Mouse (Mus musculus) skeletal muscle tissue, adult 2 months (tissue): ENCODE data around the gene Rexo2.
A peak's percentile ranks its signal among the peaks of the same experiment; 100 is the strongest.
"Not testable (repeated sequence)": the region's sequence is repeated elsewhere in the genome, so short reads cannot be mapped to it uniquely, and the experiment has no call there.

Source experiments
- DNase-seq: peaks from one replicate; pipeline ENCODE4 v3.0.0-alpha.2; 2012; ENCODE audit warnings: low read depth, low spot score

The Rexo2 gene

DNA sequence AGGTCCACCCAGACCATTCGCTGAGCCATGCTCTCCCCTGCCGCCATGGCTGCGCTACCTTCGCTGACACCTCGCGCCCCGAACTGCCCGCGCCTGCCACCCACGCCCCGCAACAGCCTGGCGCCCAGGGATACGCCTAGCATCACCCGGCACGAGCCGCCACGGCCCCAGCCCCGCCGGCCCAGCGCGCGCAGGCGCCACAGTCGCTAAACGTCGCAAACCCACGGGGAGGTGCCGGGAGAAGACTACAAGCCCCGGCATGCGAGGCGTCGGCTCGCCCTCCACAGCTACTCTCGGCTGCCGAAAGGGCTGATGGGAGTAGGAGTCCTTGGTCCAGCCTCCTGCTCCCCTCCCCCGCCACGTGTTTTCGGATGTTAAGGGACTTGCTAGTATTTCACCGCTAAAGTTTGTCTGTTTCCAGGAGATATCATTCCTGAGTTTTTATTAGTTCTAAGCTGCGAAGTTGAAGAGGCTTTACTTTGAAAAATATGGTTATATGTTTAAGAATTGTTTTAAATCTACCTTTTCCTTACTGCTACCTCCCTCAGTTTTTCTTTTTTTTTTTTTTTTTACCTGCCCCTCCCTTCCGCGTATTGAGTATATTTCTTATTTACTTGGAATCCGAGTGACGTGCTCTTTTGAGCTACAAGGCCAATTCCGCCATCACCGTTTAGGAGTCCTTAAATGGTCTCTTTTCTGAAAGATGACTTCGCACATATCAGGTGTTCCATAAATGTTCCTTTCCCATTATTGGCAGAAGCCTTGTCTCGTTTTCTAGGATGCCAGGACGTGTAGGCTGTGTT, at the start of gene Rexo2:
Gene Rexo2 (minus strand): TSS at position 213 of the 803 bp plus-strand sequence.
- DNase-seq, result peak; percentile 91

DNA sequence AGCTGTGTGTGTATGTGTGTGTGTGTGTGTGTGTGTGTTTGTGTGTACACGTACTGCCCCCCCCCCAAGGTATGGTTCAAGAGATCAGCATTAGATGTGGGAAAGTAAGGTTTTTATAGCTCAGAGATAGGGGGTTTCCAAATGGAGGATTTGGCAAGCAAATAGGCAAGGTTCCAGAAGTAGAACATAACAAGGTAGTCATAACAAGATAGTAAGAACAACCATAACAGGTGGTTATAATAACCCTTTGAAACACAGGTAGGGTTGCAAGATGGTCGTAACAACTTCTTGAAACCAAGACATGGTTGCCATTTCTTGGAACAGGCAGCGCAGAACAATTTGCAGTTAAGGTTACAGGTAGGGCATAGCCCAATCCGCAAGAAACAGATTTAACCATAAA, 46.1 kb upstream of the Rexo2 start:
- DNase-seq, result no peak

DNA sequence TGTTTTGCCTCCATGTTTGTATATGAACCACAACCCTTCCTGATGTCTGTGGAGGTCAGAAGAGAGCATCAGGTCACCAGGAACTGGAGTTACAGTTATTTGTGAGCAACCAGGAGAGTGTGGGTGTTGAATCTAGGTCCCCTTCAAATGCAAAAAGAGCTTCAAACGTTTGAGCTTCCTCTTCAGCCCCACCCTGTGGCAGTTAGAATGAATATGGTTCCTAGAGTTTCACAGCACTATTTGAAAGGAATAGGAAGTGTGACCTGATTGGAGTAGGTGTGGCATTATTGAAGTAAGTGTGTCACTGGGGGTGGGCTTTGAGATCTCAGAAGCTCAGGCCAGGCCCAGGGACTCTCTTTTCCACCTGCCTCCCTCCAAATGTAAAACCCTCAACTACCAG, 45.1 kb upstream of the Rexo2 start:
- DNase-seq, result no peak

DNA sequence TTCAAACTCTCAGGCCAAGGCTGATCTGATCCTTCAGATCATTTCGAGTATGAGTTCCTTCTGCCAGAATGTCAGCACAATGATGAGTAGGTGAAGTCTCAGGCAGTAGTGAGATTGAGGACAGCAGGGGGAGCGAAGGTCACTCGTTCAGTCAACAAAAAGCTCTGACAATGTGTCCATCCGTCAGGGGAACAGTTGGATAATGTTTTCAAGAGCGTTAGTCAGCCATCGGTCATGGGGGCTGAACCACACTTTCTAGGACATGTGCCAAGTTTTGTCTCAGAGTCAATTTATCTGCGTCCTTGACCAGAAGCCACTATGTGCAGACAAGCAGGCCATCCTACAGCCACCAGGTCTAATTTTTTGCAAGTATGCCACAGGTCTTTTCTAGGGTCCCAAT, 40.0 kb upstream of the Rexo2 start:
- not testable (repeated sequence) for DNase-seq

DNA sequence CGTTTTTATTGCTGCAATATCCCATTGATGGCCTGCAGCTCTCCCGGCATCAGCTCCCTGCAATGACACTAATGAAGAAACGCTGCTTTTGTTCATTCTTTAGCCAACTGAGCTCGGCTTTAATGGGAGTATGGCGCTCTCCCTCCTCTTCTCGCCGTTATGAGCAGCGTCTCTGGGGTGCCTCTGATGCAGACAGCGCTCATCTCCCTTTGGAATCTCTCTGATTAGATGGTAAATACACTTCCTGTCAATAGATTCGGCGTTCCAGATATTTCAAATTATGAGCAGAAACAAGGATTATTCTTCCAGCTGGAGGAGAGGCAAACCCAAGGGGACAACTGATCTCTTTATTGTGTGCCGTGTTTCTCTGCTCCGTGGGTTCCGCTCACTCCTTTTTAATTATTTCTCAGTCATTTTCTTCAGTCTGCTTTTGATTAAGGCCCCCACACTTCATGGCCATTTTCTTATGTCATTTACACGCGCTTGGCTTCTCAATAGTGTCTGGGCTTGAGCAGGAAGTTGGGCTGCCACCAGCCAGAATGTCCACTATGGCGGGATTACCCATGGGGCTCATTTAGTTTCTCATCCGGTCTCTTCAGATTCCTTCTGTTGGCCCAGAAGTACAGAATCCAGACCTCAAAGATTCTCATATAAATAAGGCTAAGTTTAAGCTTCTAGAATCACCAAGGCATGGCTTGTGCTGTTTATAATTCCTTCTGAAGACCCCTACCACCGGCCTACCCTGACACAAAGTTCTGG, 37.1 kb upstream of the Rexo2 start:
- no peak for DNase-seq

DNA sequence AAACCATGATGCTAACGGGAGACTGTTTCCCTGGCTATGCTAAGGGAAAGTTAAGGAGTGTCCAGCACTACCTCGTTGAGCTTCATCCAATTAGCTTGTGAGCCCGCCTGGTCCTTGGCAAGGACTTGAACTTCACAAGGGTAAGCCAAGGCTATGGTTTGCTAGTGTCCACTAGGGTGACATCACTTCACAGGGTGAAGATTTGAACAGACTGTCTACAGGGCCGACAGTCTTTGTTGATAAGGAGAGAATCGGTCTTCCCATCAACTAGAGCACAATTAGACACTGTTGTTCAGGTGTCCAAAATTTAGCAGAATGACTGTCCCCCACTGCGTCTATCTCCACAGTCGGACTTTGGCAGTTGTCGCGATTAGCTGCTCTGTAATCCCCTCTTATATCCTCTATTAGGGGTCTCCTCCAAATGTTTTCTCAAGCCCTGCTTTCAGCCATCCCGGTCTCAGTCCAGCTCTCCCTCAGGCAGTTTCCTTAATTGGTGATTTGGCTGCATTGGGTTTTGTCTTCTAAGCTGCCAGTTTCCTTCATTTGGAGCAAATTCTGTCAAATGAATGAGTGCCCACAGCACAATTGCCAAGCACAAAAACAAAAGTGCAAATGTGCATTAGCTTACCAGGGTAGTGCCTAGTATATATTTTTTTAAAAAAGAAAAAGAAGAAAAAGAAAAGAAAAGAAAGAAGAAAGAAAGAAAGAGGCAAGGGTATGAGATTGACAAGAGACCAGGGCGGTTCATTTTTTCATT, 36.4 kb upstream of the Rexo2 start:
- DNase-seq, result no peak

DNA sequence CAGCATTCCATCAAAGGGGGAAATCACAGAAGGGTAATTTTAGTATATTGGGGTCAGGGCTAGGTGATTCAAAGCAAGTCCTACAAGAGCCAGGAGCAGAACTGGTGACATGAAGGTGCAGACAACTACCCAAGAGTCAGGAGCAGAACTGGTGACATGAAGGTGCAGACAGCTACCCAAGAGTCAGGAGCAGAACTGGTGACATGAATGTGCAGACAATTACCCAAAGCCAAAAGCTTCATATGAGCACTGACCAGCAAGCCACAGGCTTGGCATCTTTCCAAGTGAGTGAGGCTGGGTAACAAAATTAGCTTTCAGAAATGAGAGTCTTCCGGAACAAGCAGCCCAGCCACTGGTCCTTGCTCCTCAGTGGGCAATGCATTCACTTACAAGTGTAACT, 34.9 kb upstream of the Rexo2 start:
- peak; percentile 12 for DNase-seq

DNA sequence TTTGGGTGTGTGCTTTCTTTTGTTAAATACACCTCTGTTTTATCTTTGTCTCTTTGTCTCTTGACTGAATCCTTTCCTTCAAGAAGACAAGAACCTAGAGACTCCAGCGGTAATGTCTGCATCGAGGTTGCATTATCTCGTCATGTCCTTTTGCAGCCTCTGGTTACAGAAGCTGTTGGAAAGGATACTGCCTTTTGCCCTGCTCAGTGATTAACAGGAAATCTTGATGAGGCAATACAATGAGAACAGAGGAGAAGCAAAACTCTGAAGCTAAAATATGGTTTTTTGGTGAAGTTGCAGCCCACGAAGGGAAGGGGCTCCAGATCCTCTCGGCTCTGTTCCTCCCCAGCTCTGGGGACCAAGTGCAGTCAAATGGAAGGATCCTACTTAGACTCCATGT, 29.7 kb upstream of the Rexo2 start:
- no peak for DNase-seq

DNA sequence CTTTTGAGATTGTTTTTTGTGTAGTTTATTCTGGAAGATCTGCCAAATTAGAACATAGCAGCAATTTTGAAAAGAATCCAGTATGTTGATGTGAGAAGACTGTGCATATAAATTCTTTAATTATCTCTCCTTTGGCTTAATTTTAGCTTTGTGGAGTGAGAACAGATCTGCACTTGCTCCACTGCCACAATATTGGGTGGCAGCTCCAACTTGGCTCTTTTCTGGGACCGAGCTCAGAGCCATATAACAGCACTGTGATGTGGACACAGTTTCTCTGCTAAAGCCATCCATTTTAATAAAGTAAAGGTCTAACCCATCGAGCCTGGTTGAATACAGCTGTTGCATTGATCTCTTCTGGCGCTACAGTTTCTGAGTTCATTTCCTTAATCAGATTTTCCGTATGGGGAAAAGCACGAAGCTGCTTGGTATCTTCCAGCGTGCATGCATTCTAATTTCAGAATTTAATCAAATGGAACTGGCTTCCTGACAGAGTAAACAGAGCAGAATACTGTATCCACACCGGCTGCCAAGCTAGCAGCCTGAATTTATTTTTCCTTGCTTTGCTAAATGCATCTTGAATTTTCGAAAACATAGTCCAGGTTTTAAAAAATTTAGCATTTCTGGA, 24.4 kb upstream of the Rexo2 start:
- no peak for DNase-seq

DNA sequence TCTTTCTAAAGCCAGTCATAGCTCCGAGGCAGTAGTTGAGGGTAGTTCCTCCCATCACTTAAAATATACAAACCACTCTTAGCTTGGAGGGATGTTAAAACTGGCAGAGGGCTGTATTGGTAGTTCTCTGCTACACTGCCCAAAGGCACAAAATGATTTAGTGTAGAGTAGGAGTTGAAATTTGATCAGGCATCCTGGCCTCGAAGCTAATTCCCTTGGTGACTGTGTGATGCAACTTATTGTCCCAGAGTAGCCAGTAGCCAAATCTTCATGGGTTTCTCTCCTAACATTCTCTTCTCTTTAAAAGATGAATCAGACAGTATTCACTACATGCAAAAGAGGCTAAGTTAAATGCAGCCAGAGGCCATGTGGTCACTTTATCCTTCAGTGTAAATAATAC, 22.6 kb upstream of the Rexo2 start:
- DNase-seq, result no peak

DNA sequence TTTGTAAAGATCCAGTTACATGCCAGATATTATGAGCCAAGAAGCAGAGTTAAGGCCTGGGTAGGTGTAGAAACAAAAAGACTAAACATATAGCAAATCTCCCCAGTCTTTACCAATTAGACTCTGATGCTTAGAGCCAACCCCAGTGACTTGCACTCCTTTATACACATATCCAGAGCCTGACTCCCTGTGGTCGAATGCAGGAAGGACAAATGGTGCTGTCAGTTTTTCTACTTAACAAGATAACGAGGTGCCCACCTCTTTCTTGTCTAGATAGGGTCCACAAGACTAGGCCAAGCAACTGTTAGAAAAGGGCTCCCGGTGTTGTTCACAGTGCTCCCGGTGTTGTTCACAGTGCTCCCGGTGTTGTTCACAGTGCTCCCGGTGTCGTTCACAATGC, 20.8 kb upstream of the Rexo2 start:
- no peak for DNase-seq

DNA sequence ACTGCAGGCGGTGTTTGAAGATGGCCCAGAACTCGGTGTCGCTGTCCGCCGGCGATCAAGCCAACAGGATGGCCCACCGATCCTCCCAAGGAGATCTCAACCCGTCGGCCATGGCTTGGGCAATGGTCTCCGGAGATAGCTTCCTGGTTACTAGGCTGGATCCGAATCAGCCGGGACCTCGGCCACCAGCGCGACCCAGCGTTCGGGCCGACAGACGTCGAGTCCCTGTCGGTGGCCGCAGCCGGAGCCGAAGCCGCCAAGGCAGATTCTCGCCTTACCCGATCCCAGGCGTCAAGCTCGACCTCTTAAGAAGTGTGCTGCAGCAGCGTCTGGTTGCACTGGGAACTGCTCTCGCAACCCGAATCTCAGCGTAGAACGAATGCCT, 15.1 kb upstream of the Rexo2 start:
- no peak for DNase-seq

DNA sequence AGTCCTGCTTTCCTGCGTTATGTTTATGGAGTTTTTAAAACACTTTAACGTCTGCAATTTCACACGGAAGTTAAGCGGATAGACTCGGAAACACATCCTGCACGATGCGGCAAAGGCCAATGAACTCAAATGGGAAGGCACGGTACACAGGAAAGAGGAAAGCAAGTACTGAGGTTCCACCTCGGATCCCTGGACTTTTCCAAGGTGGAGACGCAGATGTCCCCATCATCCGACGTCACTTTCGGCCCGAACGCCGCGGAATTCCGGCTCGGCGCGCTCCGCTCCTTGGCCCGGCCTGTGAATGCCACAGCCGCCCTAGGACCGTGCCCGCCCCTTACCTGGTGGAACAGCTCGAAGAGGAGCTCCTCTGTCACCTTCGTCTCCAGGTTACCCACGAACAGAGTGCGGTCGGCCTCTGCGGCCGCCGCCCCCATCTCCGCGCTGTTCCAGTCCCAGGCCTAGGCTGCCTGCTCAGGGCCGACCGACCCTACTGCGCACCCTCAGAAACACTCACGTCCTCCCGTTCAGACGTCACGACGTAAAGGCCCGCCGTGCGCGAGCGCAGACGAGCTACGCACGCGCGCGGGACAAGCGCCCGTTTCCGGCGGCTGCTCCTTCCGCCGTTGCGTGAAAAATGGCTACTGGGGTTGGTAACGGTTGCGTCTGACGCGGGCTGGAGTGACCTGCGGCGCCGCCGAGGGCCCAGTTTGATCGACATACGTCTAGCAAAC, 14.6 kb upstream of the Rexo2 start, which contains the start of the genes Rbm7 and Gm5617:
Gene Rbm7 (minus strand): TSS at position 483 of the 731 bp plus-strand sequence.
Gene Gm5617 (plus strand): TSS at position 626 of the 731 bp plus-strand sequence.
- DNase-seq, result peak; percentile 93

DNA sequence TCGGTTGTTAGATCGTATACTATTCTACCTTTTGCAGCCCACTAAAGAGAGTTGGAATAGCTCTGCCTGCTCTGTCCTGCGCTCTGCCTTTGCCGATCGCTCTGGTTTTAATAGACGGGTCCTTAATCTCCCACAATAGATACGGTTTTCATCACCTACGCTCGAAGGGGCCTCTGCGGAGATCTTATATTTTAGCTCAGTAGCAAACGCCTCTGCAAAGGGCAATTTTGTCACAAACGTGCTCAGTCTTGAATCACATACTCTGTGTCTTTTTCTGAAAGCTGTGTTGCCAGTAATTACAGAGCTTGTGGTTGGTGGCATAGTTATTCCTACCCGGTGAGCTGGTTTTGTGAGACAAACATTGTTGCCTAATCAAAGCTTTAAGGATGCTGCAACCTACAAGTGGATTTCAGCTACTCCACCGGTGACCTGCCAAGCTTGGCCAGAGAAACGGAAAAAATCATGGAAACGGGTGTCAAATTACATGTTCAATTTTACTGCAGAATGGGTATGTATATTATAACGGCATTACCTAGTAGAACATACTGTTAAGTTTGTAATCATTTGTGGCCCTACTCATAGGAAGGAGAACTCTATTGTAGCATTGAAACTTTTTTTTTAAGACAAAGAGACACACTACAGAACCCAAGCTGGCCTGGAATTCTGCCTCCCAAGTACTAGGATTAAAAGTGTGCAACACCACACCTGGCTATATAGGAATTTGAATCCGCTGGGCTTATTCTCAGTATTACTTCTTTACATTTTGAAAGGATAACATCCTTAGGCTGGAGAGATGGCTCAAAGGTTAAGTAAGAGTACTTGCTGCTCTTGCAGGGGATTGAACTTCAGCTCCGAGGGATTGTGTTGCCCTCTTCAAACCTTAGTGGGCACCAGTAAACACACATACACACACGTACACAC, 1.1 kb upstream of the Rexo2 start:
- DNase-seq, result no peak

DNA sequence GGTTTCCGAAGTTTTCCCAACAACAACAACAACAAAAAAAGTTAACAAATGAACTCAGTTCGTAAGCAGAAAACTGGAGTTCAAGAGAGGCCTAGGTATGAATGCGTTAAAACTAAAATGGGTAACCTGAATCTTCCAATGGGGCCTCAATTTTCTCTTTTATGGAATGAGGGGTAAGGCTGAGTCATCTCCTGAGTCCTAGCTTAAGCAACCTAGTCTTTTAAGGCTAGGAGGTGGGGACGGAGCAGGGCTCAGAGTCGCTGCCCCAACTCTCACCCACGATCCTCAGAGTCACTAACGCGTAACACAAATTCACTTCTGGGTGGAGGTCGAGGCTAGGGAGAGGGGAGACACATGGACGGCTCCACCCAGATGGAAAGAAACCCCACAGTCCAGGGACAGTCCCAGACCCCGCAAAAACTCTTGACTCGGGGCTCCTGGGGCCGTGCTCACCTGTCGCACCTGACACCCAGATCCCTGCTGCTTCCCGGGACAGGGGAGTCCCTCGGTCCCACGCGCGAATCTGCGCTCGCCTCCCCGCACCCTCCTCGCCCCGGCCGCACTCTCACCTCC, 499 bp downstream of the Rexo2 start:
- no peak for DNase-seq

DNA sequence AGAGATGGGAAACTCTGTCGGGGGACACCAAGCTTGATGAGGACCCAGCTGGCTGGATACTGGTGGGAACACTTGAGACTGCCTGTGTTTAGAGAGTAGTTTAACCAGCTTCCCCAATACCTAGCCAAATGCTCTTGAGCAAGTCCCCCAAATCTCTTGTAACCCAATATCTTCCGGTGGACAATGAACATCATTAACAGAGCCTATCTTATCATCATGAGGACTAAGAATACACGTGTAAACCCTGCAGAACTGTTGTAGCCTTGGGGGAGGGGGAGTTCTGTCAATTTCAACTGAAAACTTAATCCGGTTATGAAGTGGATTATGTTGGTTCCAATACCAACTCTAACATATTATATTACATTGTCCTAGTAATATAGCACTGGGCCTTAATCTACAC, 1.6 kb downstream of the Rexo2 start:
- no peak for DNase-seq

DNA sequence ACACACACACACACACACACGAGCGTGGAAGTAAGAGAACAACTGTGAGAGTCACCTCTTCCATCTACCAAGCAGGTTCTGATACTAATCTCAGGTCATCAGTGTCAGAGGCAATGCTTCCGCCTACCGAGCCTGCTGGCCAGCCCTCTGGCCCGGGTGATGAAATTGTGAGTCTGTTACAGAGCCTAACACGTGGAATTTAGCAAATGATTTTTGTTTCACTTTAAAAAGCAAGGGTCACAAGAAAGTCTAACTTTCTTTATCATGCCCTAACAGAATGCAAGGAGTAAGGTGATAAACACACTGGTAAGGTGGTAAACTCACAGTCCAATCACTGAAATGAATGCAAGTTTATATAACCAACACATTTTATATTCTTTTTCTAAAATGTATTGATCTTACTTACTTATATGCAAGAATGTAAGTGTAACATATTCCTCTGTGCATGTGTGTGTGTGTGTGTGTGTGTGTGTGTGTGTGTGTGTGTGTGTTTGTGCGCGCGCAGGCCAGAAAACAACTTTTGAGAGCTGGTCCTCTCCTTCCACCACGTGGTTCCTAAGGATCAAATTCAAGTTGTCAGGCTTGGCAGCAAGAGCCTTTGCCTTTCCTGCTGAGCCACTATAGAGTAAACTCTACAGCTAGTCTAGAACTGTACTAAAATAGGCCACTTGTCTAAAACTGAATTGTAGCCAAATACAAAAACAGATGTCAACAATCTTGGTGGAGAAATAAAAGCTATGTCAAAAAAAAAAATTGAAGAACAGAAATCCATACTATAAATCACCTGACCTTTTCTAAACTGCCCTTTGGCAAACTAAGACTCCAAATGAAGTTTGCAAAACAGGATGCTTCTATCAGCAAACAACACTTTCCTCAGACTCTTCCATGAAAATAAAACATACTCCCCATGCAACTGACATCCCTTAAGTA, 3.9 kb downstream of the Rexo2 start:
- DNase-seq, result no peak

DNA sequence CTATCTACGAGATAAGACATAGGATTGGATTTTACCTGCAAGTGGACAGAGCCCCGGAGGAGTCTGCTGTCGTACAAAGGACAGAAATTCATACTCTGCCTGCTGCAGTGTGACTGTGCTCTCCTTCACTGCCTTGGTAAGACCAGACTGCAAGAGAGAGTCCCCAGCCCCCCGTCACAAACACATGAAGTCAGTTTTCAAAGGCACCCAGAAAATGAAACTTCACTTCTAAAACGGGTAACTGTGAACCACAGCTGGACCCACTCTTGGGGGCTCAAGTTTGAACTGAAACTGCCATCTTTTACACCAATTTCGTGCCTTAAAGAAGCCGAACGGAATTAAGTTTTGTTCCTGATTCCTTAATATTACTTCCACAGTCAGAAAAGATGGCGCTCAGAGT, 6.1 kb downstream of the Rexo2 start:
- no peak for DNase-seq

DNA sequence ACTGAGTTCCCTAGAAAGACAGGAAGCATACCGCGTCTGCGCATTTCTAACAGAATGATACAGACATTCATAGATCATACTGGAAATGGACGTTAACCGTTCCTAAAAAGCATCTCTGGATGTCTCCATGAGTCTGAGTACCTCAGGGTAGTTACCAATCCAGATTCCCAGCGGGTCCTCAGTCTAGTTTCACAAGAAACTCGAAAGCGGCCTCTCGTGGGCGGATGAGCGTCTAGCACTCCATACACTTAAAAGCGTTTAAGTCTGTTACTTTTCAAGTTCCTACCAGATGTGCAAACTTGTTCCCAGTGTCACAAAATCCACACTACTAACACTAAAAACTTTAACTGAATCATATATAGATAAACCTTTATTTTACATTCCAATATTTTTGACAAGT, 7.3 kb downstream of the Rexo2 start:
- DNase-seq, result no peak
